Comparison of ENCODE assay signal across 7 mouse cellular contexts in genomic region chr10:8517591-8518140, GRCm38 (mm10). TPM values are rescaled to one million over a fixed set of nuclear protein-coding genes. Genes with fewer than 3 reads are reported as not detected.
DNase-seq lines count a peak whose midpoint lies in the region; ATAC-seq lines count a peak whose summit lies in the region.

No protein-coding gene starts in this region.

- H3K4me3 ChIP-seq in megakaryocyte, embryonic 14.5 days (replicated peaks), result peak overlapping the region; percentile 92
- H3K4me3 ChIP-seq in forebrain, embryonic 12.5 days (replicated peaks), result peak overlapping the region; percentile 80
- H3K4me3 ChIP-seq in limb, embryonic 12.5 days (replicated peaks), result peak overlapping the region; percentile 72
- peak overlapping the region; percentile 90 for H3K4me3 ChIP-seq in neural tube, embryonic 13.5 days

- H3K27ac ChIP-seq in forebrain, embryonic 12.5 days, result no peak overlapping the region
- H3K27ac ChIP-seq in limb, embryonic 12.5 days, result peak overlapping the region; percentile 62; the same call in 1 of the 2 replicates
- no peak overlapping the region for H3K27ac ChIP-seq in neural tube, embryonic 13.5 days (replicated peaks)

- H3K9me3 ChIP-seq in megakaryocyte, embryonic 14.5 days, result peaks cover 8% of the 10 kb centered on the region
- H3K9me3 ChIP-seq in forebrain, embryonic 12.5 days, result no peaks in the 10 kb centered on the region
- peaks cover 4% of the 10 kb centered on the region; the same call in 1 of the 2 replicates for H3K9me3 ChIP-seq in limb, embryonic 12.5 days
- H3K9me3 ChIP-seq in neural tube, embryonic 13.5 days, result 0 out of 2 replicates have a peak, but pooled peaks cover 4% of the 10 kb centered on the region

- ATAC-seq in megakaryocyte, adult 5-6 weeks (ENCODE audit: poor library complexity, severe bottlenecking), result no peak
- no peak; the same call in 1 of the 2 replicates for ATAC-seq in forebrain, embryonic 12.5 days (ENCODE audit: low FRiP score)
- no peak for ATAC-seq in limb, embryonic 12.5 days (ENCODE audit: insufficient number of reproducible peaks, insufficient read depth, low FRiP score, low TSS enrichment, low read depth)
- ATAC-seq in neural tube, embryonic 13.5 days (ENCODE audit: low read depth), result peak; percentile 45

- peaks cover 23% of the 10 kb centered on the region for H3K4me1 ChIP-seq in megakaryocyte, embryonic 14.5 days
- peaks cover 11% of the 10 kb centered on the region for H3K4me1 ChIP-seq in forebrain, embryonic 12.5 days
- peaks cover 11% of the 10 kb centered on the region for H3K4me1 ChIP-seq in limb, embryonic 12.5 days (replicated peaks)
- H3K4me1 ChIP-seq in neural tube, embryonic 13.5 days (replicated peaks), result peaks cover 32% of the 10 kb centered on the region

- no peaks in the 10 kb centered on the region for H3K36me3 ChIP-seq in megakaryocyte, embryonic 14.5 days (replicated peaks; ENCODE audit: low read length)
- H3K36me3 ChIP-seq in forebrain, embryonic 12.5 days (replicated peaks), result no peaks in the 10 kb centered on the region
- H3K36me3 ChIP-seq in limb, embryonic 12.5 days, result no peaks in the 10 kb centered on the region
- 0 out of 2 replicates have a peak, but pooled peaks cover 4% of the 10 kb centered on the region for H3K36me3 ChIP-seq in neural tube, embryonic 13.5 days

- DNase-seq in cerebellum, adult 11 months, result peak; percentile 65
- DNase-seq in right cerebral cortex, postnatal 25 days, result no peak

- H3K9ac ChIP-seq in forebrain, embryonic 12.5 days, result peak overlapping the region; percentile 72
- peak overlapping the region; percentile 78 for H3K9ac ChIP-seq in limb, embryonic 12.5 days (replicated peaks)
- peak overlapping the region; percentile 82 for H3K9ac ChIP-seq in neural tube, embryonic 13.5 days

- WGBS in forebrain, embryonic 12.5 days, result 1% methylated on average over 26 of the region's 26 CpGs
- WGBS in limb, embryonic 12.5 days, result under 1% methylated on average over 26 of the region's 26 CpGs
- under 1% methylated on average over 26 of the region's 26 CpGs for WGBS in neural tube, embryonic 13.5 days

- H3K4me2 ChIP-seq in forebrain, embryonic 12.5 days, result peak overlapping the region; percentile 93
- H3K4me2 ChIP-seq in limb, embryonic 12.5 days, result peak overlapping the region; percentile 89
- H3K4me2 ChIP-seq in neural tube, embryonic 13.5 days, result peak overlapping the region; percentile 93

- peaks cover 64% of the 10 kb centered on the region for H3K27me3 ChIP-seq in megakaryocyte, embryonic 14.5 days (replicated peaks)
- H3K27me3 ChIP-seq in forebrain, embryonic 12.5 days, result peaks cover 30% of the 10 kb centered on the region
- H3K27me3 ChIP-seq in limb, embryonic 12.5 days, result peaks cover 23% of the 10 kb centered on the region
- H3K27me3 ChIP-seq in neural tube, embryonic 13.5 days, result peaks cover 16% of the 10 kb centered on the region; the same call in 1 of the 2 replicates

RNA-seq across cellular contexts. Expression of gene Ust, which starts 1.0 kb away (rescaled TPM):
- not detected in 2 replicates for polyA plus RNA-seq in megakaryocyte, embryonic 14.5 days (2012; ENCODE audit: insufficient read depth, low replicate concordance)
- 1.6 and 2.1 TPM in 2 replicates for total RNA-seq in megakaryocyte, adult 5-6 weeks (2015)
- total RNA-seq in megakaryocyte, adult 5-6 weeks (2017), result 0.85 and 1.2 TPM in 2 replicates
- 2.7 and 2.9 TPM in 2 replicates for polyA plus RNA-seq in forebrain, embryonic 12.5 days (2016; fragmentation: Nextera tagmentation; extraction: Ambion mirVana)
- 5.7 and 6.3 TPM in 2 replicates for polyA plus RNA-seq in limb, embryonic 12.5 days (2016; fragmentation: Nextera tagmentation; extraction: Ambion mirVana)
- polyA plus RNA-seq in neural tube, embryonic 13.5 days (2015; fragmentation: Nextera tagmentation; extraction: Ambion mirVana), result 7.1 and 7.3 TPM in 2 replicates
